Mouse (Mus musculus) heart, embryonic 14.5 days (tissue): ENCODE measurements around the gene Slc9a3r1. TPM values are rescaled to one million over a fixed set of nuclear protein-coding genes. Genes with fewer than 3 reads are reported as not detected.

Experiments
- ATAC-seq: fragments of 200-750 bp; cut with Nextera tagmentation; 2 replicates; pipeline ENCODE4 v1.8.0; 2017; ENCODE audit warnings: low read depth, moderate TSS enrichment; ENCODE audit not compliant: insufficient number of reproducible peaks, insufficient read depth, low FRiP score
- H3K27ac ChIP-seq, 2 experiments: fragments of 200-500 bp in 1 of 2; fragments of 300-500 bp in 1 of 2; sonication (generic) in 1 of 2; replicated peaks in 1 of 2; 2 replicates each; pipeline ENCODE4 v1.5.1; 2012 to 2014; ENCODE audit warnings: low read depth in 2 of 2, low read length in 2 of 2, control low read depth in 1 of 2, mild to moderate bottlenecking in 1 of 2, mixed read lengths in 1 of 2; ENCODE audit not compliant: control insufficient read depth in 1 of 2, insufficient read depth in 1 of 2
- H3K27me3 ChIP-seq: fragments of 300-500 bp; sonication (generic); 2 replicates; pipeline ENCODE4 v1.6.1; 2014; ENCODE audit warnings: mild to moderate bottlenecking, low read length, control low read depth; ENCODE audit not compliant: control insufficient read depth, insufficient read depth
- H3K36me3 ChIP-seq: fragments of 300-500 bp; sonication (generic); 2 replicates; pipeline ENCODE4 v1.6.1; 2014; ENCODE audit warnings: mild to moderate bottlenecking, control low read depth, low read length, mixed read lengths; ENCODE audit not compliant: control insufficient read depth, insufficient read depth
- H3K4me1 ChIP-seq, 2 experiments: fragments of 200-500 bp in 1 of 2; fragments of 300-500 bp in 1 of 2; sonication (generic) in 1 of 2; 2 replicates each; pipeline ENCODE4 v1.6.1; 2012 to 2014; ENCODE audit warnings: low read length in 2 of 2, control low read depth in 1 of 2, mixed read lengths in 1 of 2; ENCODE audit not compliant: control insufficient read depth in 2 of 2, insufficient read depth in 2 of 2
- H3K4me2 ChIP-seq: fragments of 300-500 bp; sonication (generic); 2 replicates; pipeline ENCODE4 v1.6.1; 2014; ENCODE audit warnings: mild to moderate bottlenecking, low read length
- H3K4me3 ChIP-seq, 2 experiments: fragments of 200-500 bp in 1 of 2; fragments of 300-500 bp in 1 of 2; sonication (generic) in 1 of 2; 2 replicates each; pipeline ENCODE4 v1.5.1; 2012 to 2014; ENCODE audit warnings: low read length in 2 of 2, mild to moderate bottlenecking in 2 of 2, control low read depth in 1 of 2, low read depth in 1 of 2, moderate library complexity in 1 of 2; ENCODE audit not compliant: control insufficient read depth in 1 of 2, insufficient read depth in 1 of 2
- H3K9ac ChIP-seq: fragments of 300-500 bp; sonication (generic); 2 replicates; pipeline ENCODE4 v1.6.1; 2014; ENCODE audit warnings: mild to moderate bottlenecking, low read length
- H3K9me3 ChIP-seq: fragments of 300-500 bp; sonication (generic); 2 replicates; pipeline ENCODE4 v1.6.1; 2016; ENCODE audit warnings: low read length, control low read depth; ENCODE audit not compliant: control insufficient read depth
- WGBS: fragments of 180-500 bp; shearing (Covaris S2); extraction: QIAGEN DNeasy Blood & Tissue Kit; methylation state at CpG from one replicate; pipeline ENCODE4 v1.1.7; 2014; 5-methylcytosine and 5-hydroxymethylcytosine counted together
- polyA plus RNA-seq: library from polyadenylated mRNA; unstranded; fragments of >200 nt; fragmentation: Nextera tagmentation; extraction: Ambion mirVana; gene quantifications from 2 replicates; pipeline ENCODE4 v1.2.1, GENCODE M21; 2014

Gene Slc9a3r1
- polyA plus RNA-seq: 18.0 and 21.9 TPM in 2 replicates

GRCm38 (mm10) chr11:115162832-115163480, at the start of gene Slc9a3r1:
Gene Slc9a3r1 (plus strand): TSS chr11:115163341.
- ATAC-seq: peak; percentile 96
- H3K9me3 ChIP-seq: no peaks in the 10 kb centered on the region
- H3K27me3 ChIP-seq: peaks cover 12% of the 10 kb centered on the region; the same call in 1 of the 2 replicates
- H3K4me1 ChIP-seq: peaks cover 13 to 38% of the 10 kb centered on the region in 2 experiments
- peak within 1 kb of the TSS; percentile 19 to 21; a peak in 1 of 4 replicates for H3K27ac ChIP-seq
- H3K4me3 ChIP-seq: peak within 1 kb of the TSS; percentile 62 to 78
- peak within 1 kb of the TSS; percentile 93 for H3K4me2 ChIP-seq
- H3K36me3 ChIP-seq: no peaks in the 10 kb centered on the region
- H3K9ac ChIP-seq: peak within 1 kb of the TSS; percentile 64
- under 1% methylated on average over 47 of the region's 47 CpGs for WGBS

GRCm38 (mm10) chr11:115119409-115119808, 43.7 kb upstream of the Slc9a3r1 start:
- Histone ChIP-seq H3K4me2 (no peak overlapping the region), H3K27ac (no peak overlapping the region), H3K9ac (no peak overlapping the region), H3K4me1 (no peaks in the 10 kb centered on the region), H3K27me3 (no peaks in the 10 kb centered on the region), H3K36me3 (no peaks in the 10 kb centered on the region), H3K9me3 (no peaks in the 10 kb centered on the region), H3K4me3 (no peak overlapping the region)
- WGBS: 61% methylated on average over 9 of the region's 9 CpGs
- no peak for ATAC-seq

- WGBS: 39% methylated on average over 4 of the region's 4 CpGs
- ATAC-seq: no peak
- no peak overlapping the region for H3K4me2 ChIP-seq
- H3K9me3 ChIP-seq: no peaks in the 10 kb centered on the region
- H3K36me3 ChIP-seq: no peaks in the 10 kb centered on the region
- H3K27ac ChIP-seq: no peak overlapping the region
- no peaks in the 10 kb centered on the region for H3K4me1 ChIP-seq
- no peak overlapping the region for H3K4me3 ChIP-seq
- H3K27me3 ChIP-seq: no peaks in the 10 kb centered on the region
- no peak overlapping the region for H3K9ac ChIP-seq
Measured at GRCm38 (mm10) chr11:115128483-115128882, 34.7 kb upstream of the Slc9a3r1 start.

GRCm38 (mm10) chr11:115129508-115130126, 33.5 kb upstream of the Slc9a3r1 start:
- Histone ChIP-seq H3K9me3 (no peaks in the 10 kb centered on the region), H3K27me3 (no peaks in the 10 kb centered on the region), H3K27ac (no peak overlapping the region), H3K4me1 (no peaks in the 10 kb centered on the region), H3K4me3 (no peak overlapping the region), H3K36me3 (no peaks in the 10 kb centered on the region), H3K4me2 (no peak overlapping the region), H3K9ac (no peak overlapping the region)
- WGBS: 80% methylated on average over 13 of the region's 13 CpGs
- no peak for ATAC-seq

- no peak overlapping the region for H3K4me2 ChIP-seq
- ATAC-seq: no peak
- no peak overlapping the region for H3K9ac ChIP-seq
- no peaks in the 10 kb centered on the region for H3K36me3 ChIP-seq
- H3K27ac ChIP-seq: no peak overlapping the region
- no peaks in the 10 kb centered on the region for H3K4me1 ChIP-seq
- no peaks in the 10 kb centered on the region for H3K9me3 ChIP-seq
- WGBS: 77% methylated on average over 8 of the region's 8 CpGs
- H3K4me3 ChIP-seq: no peak overlapping the region
- H3K27me3 ChIP-seq: no peaks in the 10 kb centered on the region
Measured at GRCm38 (mm10) chr11:115131768-115132381, 31.3 kb upstream of the Slc9a3r1 start.

GRCm38 (mm10) chr11:115133800-115134199, 29.3 kb upstream of the Slc9a3r1 start, which contains the start of gene Cd300lf:
Gene Cd300lf (minus strand): TSS chr11:115133992.
- no peak for ATAC-seq

GRCm38 (mm10) chr11:115138597-115139262, 24.4 kb upstream of the Slc9a3r1 start:
- no peak for ATAC-seq
- H3K27ac ChIP-seq: no peak overlapping the region
- no peaks in the 10 kb centered on the region for H3K9me3 ChIP-seq
- no peak overlapping the region for H3K4me3 ChIP-seq
- H3K36me3 ChIP-seq: no peaks in the 10 kb centered on the region
- 0 out of 2 replicates have a peak, but pooled peaks cover 3% of the 10 kb centered on the region for H3K27me3 ChIP-seq
- WGBS: 62% methylated on average over 5 of the region's 5 CpGs
- no peak overlapping the region for H3K4me2 ChIP-seq
- H3K9ac ChIP-seq: no peak overlapping the region
- no peaks in the 10 kb centered on the region for H3K4me1 ChIP-seq

More at GRCm38 (mm10) chr11:115133800-115134199, 29.3 kb upstream of the Slc9a3r1 start, which contains the start of gene Cd300lf:
- H3K27me3 ChIP-seq: no peaks in the 10 kb centered on the region
- no peaks in the 10 kb centered on the region for H3K36me3 ChIP-seq
- H3K4me3 ChIP-seq: no peak within 1 kb of the TSS
- no peak within 1 kb of the TSS for H3K9ac ChIP-seq
- no peak within 1 kb of the TSS for H3K4me2 ChIP-seq
- 64% methylated on average over 8 of the region's 8 CpGs for WGBS
- no peak within 1 kb of the TSS for H3K27ac ChIP-seq
- no peaks in the 10 kb centered on the region for H3K9me3 ChIP-seq
- H3K4me1 ChIP-seq: no peaks in the 10 kb centered on the region
